Mouse (Mus musculus): Measurements from ENCODE around the gene Olfr1154. TPM values are rescaled to one million over a fixed set of nuclear protein-coding genes. Genes with fewer than 3 reads are reported as not detected.

Gene Olfr1154
- not detected for total RNA-seq (2021)
- long read RNA-seq = 0 reads

GRCm38 (mm10) chr2:87905066-87905465 lies at the start of gene Olfr1154:
Olfr1154 (minus strand) TSS chr2:87905166.
- DNase-seq (ENCODE audit: low spot score in 2 of 2) = no peak

GRCm38 (mm10) chr2:87953000-87953399 lies 48.0 kb upstream of the Olfr1154 start, which contains the start of gene Olfr1156:
Olfr1156 (minus strand) TSS chr2:87953100.
- no peak for DNase-seq (ENCODE audit: low spot score in 2 of 2)

GRCm38 (mm10) chr2:87945037-87945436 lies 40.1 kb upstream of the Olfr1154 start, which contains the start of gene Olfr1155:
Olfr1155 (minus strand) TSS chr2:87945137.
- no peak for DNase-seq (ENCODE audit: low spot score in 2 of 2)

GRCm38 (mm10) chr2:87894662-87895061 lies 10.3 kb downstream of the Olfr1154 start, which contains the start of gene Olfr1153:
Olfr1153 (plus strand) TSS chr2:87894962.
- no peak for DNase-seq (ENCODE audit: low spot score in 2 of 2)

GRCm38 (mm10) chr2:87866192-87866591 lies 38.8 kb downstream of the Olfr1154 start, which contains the start of gene Olfr1152:
Olfr1152 (plus strand) TSS chr2:87866492.
- DNase-seq (ENCODE audit: low spot score in 2 of 2) = no peak

- no peak for DNase-seq (ENCODE audit: low spot score in 2 of 2)
These were observed 49.4 kb downstream of the Olfr1154 start, which contains the start of gene Olfr1151 for GRCm38 (mm10) chr2:87855562-87855961. Olfr1151 (plus strand) TSS chr2:87855862.

Other genes starting within 250 kb of the Olfr1154 start
- gene Olfr1134, start 246.7 kb downstream of the Olfr1154 start, total RNA-seq (2021) = not detected
- gene Olfr1135, start 231.5 kb downstream of the Olfr1154 start, total RNA-seq (2021) = not detected
- not detected for gene Olfr1136, start 211.2 kb downstream of the Olfr1154 start, total RNA-seq (2021)
- not detected for gene Olfr1137, start 192.0 kb downstream of the Olfr1154 start, total RNA-seq (2021)
- not detected for gene Olfr1138, start 165.2 kb downstream of the Olfr1154 start, total RNA-seq (2021)
- not detected for gene Olfr1140, start 161.4 kb downstream of the Olfr1154 start, total RNA-seq (2021)
- not detected for gene Olfr1141, start 151.2 kb downstream of the Olfr1154 start, total RNA-seq (2021)
- not detected for gene Olfr152, start 125.7 kb downstream of the Olfr1154 start, total RNA-seq (2021)
- not detected for gene Olfr1143, start 104.6 kb downstream of the Olfr1154 start, total RNA-seq (2021)
- gene Olfr1145, start 95.3 kb downstream of the Olfr1154 start, total RNA-seq (2021) = not detected
- not detected for gene Olfr1148, start 74.6 kb downstream of the Olfr1154 start, total RNA-seq (2021)
- gene Olfr1150-ps1, start 61.2 kb downstream of the Olfr1154 start, total RNA-seq (2021) = not detected
- gene Olfr1151, start 49.3 kb downstream of the Olfr1154 start, total RNA-seq (2021) = not detected
- gene Olfr1152, start 38.7 kb downstream of the Olfr1154 start, total RNA-seq (2021) = under 1 TPM in 1 of 2 experiments, not detected in 1; 0.04 TPM
- not detected for gene Olfr1153, start 10.2 kb downstream of the Olfr1154 start, total RNA-seq (2021)
- gene Olfr1155, start 40.0 kb upstream of the Olfr1154 start, total RNA-seq (2021) = not detected
- gene Olfr1156, start 47.9 kb upstream of the Olfr1154 start, total RNA-seq (2021) = not detected
- gene Olfr1157, start 63.1 kb upstream of the Olfr1154 start, total RNA-seq (2021) = not detected
- gene Olfr74, start 69.5 kb upstream of the Olfr1154 start, total RNA-seq (2021) = not detected
- gene Olfr1158, start 84.9 kb upstream of the Olfr1154 start, total RNA-seq (2021) = not detected
- not detected for gene Olfr1160, start 103.1 kb upstream of the Olfr1154 start, total RNA-seq (2021)
- gene Olfr1161, start 117.6 kb upstream of the Olfr1154 start, total RNA-seq (2021) = not detected
- gene Olfr73, start 132.5 kb upstream of the Olfr1154 start, total RNA-seq (2021) = not detected
- gene Olfr1162, start 146.0 kb upstream of the Olfr1154 start, total RNA-seq (2021) = not detected
- gene Olfr1163, start 166.7 kb upstream of the Olfr1154 start, total RNA-seq (2021) = not detected
- gene Olfr1164, start 188.8 kb upstream of the Olfr1154 start, total RNA-seq (2021) = not detected
- not detected for gene Olfr1166, start 223.1 kb upstream of the Olfr1154 start, total RNA-seq (2021)